Mouse (Mus musculus) liver, adult 2 months (tissue): Measurements from ENCODE around the gene Brwd1. TPM values are rescaled to one million over a fixed set of nuclear protein-coding genes. Genes with fewer than 3 reads are reported as not detected.
A peak's percentile ranks its signal among the peaks of the same experiment; 100 is the strongest.
"Not testable (repeated sequence)": the region's sequence is repeated elsewhere in the genome, so short reads cannot be mapped to it uniquely, and the experiment has no call there.

ENCODE experiments used
- DNase-seq: peaks from one replicate; pipeline ENCODE4 v3.0.0-alpha.2; 2011; ENCODE audit warnings: low read depth, low spot score; ENCODE audit errors: extremely low read depth
- H3K27ac ChIP-seq: fragments of 200-500 bp; replicated peaks from 2 replicates; pipeline ENCODE4 v1.5.1; 2012; ENCODE audit warnings: low read depth, mild to moderate bottlenecking, control low read depth, inconsistent platforms, low read length; ENCODE audit not compliant: insufficient read depth
- H3K27me3 ChIP-seq: fragments of 200-500 bp; 2 replicates; pipeline ENCODE4 v1.6.1; 2012; ENCODE audit warnings: mild to moderate bottlenecking, moderate library complexity, low read length, inconsistent platforms; ENCODE audit not compliant: control insufficient read depth, insufficient read depth
- H3K36me3 ChIP-seq: fragments of 200-500 bp; 2 replicates; pipeline ENCODE4 v1.6.1; 2012; ENCODE audit warnings: low read length, inconsistent platforms; ENCODE audit not compliant: control insufficient read depth, insufficient read depth
- H3K4me1 ChIP-seq: fragments of 200-500 bp; 2 replicates; pipeline ENCODE4 v1.6.1; 2011; ENCODE audit warnings: low read length; ENCODE audit not compliant: control insufficient read depth, insufficient read depth
- H3K4me3 ChIP-seq: fragments of 200-500 bp; 2 replicates; pipeline ENCODE4 v1.5.1; 2011; ENCODE audit warnings: low read depth, mild to moderate bottlenecking, control low read depth, low read length, moderate library complexity; ENCODE audit not compliant: insufficient read depth
- H3K79me2 ChIP-seq: fragments of 200-500 bp; 2 replicates; pipeline ENCODE4 v1.6.1; 2012; ENCODE audit warnings: inconsistent platforms, mild to moderate bottlenecking, low read length, moderate library complexity; ENCODE audit not compliant: control insufficient read depth, insufficient read depth
- H3K9ac ChIP-seq: fragments of 200-500 bp; 2 replicates; pipeline ENCODE4 v1.6.1; 2012; ENCODE audit warnings: low read depth, mild to moderate bottlenecking, control low read depth, inconsistent platforms, low read length
- CTCF ChIP-seq: fragments of 200-500 bp; IDR thresholded peaks from 2 replicates; pipeline ENCODE4 v1.5.1; 2011; ENCODE audit warnings: low read depth, low read length, control low read depth
- POLR2A ChIP-seq: fragments of 200-500 bp; IDR thresholded peaks from 2 replicates; pipeline ENCODE4 v1.6.1; 2011; ENCODE audit warnings: low read length, control low read depth; ENCODE audit not compliant: insufficient read depth; ENCODE audit errors: extremely low read depth
- WGBS: fragments of 180-500 bp; shearing (Covaris S2); methylation state at CpG from one replicate; pipeline ENCODE4 v1.1.7; 2018; 5-methylcytosine and 5-hydroxymethylcytosine counted together
- polyA plus RNA-seq: library from polyadenylated mRNA; depleted of rRNA; stranded (reverse); fragments of >200 nt; gene quantifications from 2 replicates; pipeline ENCODE4 v1.2.3, GENCODE M21; 2012
- total RNA-seq: library from RNA; depleted of rRNA; stranded (reverse); fragments of >200 nt; gene quantifications from 2 replicates; pipeline ENCODE4 v1.2.3, GENCODE M21; 2014

Brwd1 gene
- total and polyA plus RNA-seq, 2 experiments: 12.3 to 59.8 TPM

DNA sequence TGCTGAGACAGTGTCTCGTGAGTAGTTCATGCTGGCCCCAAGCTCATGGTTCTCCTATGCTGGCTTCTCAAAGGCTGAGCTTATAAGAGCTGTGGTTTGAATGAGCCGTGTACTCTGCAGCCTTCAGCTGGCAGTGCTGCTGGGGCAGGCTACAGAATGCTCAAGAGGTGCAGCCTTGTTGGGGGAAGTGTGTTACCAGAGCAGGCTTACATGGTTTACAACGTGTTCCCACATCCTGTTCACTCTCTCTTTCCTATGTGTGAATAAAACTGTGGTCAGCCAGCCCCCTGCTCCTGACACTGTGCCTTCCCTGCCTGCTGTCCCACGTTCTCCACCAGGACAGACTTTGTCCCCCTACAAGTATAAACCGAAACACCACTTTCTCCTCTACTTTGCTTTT, 97.4 kb downstream of the Brwd1 start:
- WGBS: 83% methylated on average over 5 of the region's 5 CpGs
- Histone ChIP-seq H3K27me3 (no peaks in the 10 kb centered on the region), H3K4me1 (peaks cover 2% of the 10 kb centered on the region), H3K36me3 (peaks cover 41% of the 10 kb centered on the region), H3K79me2 (no peaks in the 10 kb centered on the region), H3K27ac (no peak overlapping the region), H3K9ac (no peak overlapping the region), H3K4me3 (no peak overlapping the region)
- TF ChIP-seq POLR2A: no peak
- TF ChIP-seq CTCF: no peak
- DNase-seq: no peak

DNA sequence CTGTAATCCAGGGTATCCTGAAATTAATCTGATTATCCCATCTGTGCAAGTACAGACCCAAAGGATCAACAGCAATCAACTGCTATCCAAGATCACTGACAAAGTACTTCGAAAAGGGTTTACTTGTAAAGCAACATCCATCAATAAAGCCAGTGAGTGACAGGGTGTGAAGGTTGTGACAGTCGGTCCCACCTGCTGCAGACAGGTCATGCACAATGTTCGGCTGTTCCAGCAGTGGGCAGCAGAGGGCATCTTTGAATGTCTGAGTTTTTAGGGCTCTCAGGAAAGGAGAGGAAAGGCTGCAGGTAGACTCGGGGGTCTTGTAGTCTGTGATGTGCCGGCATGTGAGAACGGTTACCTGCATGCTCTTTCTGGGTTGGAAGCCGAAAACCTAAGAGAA, 98.7 kb downstream of the Brwd1 start:
- H3K4me3 ChIP-seq: no peak overlapping the region
- DNase-seq: no peak
- no peak overlapping the region for H3K9ac ChIP-seq
- H3K27ac ChIP-seq: no peak overlapping the region
- H3K36me3 ChIP-seq: peaks cover 36% of the 10 kb centered on the region
- no peaks in the 10 kb centered on the region for H3K27me3 ChIP-seq
- no peaks in the 10 kb centered on the region for H3K79me2 ChIP-seq
- WGBS: 69% methylated on average over 7 of the region's 7 CpGs
- no peak for TF ChIP-seq POLR2A
- TF ChIP-seq CTCF: peak; percentile 69
- H3K4me1 ChIP-seq: no peaks in the 10 kb centered on the region

DNA sequence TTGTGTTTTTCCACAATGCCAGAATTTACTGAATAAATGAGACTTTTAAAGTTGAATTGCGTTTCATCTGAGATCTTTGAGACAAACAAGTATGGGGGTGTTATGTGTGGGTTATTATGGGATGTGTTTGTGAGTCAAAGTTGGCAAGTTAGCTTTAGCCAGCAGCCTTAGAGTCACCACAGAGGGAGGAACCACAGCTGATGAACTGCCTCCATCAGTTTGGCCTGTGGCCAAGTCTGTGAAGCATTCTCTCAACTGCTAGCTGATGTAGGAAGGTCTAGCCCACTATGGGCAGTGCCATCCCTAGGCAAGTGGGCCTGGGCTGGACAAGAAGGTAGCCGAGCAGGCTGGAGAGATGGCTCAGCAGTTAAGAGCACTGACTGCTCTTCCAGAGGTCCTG, 111.5 kb downstream of the Brwd1 start:
- H3K9ac ChIP-seq: no peak overlapping the region
- H3K4me1 ChIP-seq: peaks cover 2% of the 10 kb centered on the region; the same call in 1 of the 2 replicates
- WGBS: 88% methylated on average over 2 of the region's 2 CpGs
- DNase-seq: no peak
- H3K79me2 ChIP-seq: no peaks in the 10 kb centered on the region
- H3K36me3 ChIP-seq: no peaks in the 10 kb centered on the region
- no peaks in the 10 kb centered on the region for H3K27me3 ChIP-seq
- H3K27ac ChIP-seq: no peak overlapping the region
- no peak overlapping the region for H3K4me3 ChIP-seq
- no peak for TF ChIP-seq CTCF

DNA sequence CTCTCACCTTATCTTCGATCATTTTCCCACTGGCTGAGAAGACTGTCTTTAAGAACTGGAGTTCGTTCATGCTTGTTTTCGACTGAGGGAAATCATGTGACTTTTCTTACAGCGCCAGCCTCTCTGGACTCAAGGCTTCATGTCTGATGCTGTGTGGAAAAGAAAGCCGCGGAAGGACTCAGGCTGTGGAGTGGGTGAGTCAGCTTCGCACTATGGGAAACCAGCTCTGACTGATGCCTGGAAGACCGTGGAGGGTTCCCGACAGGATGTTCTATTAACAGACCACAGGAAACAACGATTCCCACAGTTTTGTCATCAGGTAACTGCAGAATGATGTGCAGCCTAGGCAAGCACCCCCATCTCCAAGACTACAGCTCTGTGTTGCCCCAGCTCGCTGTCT, 114.9 kb downstream of the Brwd1 start:
- Histone ChIP-seq H3K27me3 (no peaks in the 10 kb centered on the region), H3K79me2 (no peaks in the 10 kb centered on the region), H3K4me3 (no peak overlapping the region), H3K9ac (no peak overlapping the region), H3K36me3 (no peaks in the 10 kb centered on the region), H3K27ac (no peak overlapping the region), H3K4me1 (no peaks in the 10 kb centered on the region; the same call in 1 of the 2 replicates)
- WGBS: 74% methylated on average over 11 of the region's 11 CpGs
- no peak for TF ChIP-seq POLR2A
- no peak for TF ChIP-seq CTCF
- DNase-seq: no peak

DNA sequence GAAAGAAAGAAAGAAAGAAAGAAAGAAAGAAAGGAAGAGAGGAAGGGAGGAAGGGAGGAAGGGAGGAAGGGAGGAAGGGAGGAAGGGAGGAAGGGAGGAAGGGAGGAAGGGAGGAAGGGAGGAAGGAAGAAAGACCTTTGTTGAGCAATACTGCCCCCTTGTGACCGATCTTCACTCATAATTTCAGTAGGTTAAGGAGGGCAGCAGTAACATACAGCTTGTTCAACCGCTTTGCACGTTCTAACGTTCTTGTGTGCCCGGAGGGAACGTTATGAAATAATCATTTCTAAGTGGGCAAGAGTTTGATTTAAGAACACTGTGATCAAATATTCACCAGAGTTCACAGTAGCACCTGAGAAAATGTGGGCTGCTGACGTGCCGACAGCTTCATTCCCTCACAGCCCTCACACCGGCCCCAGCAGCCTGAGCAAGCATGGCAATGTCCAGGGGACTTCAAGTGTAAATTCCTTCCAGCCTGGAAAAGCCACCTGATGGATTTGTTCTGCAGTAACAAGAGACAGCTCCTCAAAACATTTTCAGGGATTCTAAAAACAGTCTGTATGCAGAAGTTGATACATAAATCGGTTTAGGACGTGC, 117.8 kb downstream of the Brwd1 start:
- Histone ChIP-seq H3K4me1 (no peaks in the 10 kb centered on the region), H3K27ac (no peak overlapping the region), H3K27me3 (no peaks in the 10 kb centered on the region), H3K36me3 (no peaks in the 10 kb centered on the region), H3K4me3 (no peak overlapping the region), H3K79me2 (no peaks in the 10 kb centered on the region), H3K9ac (no peak overlapping the region)
- TF ChIP-seq CTCF (peak; percentile 45), POLR2A (no peak)
- DNase-seq: peak; percentile 31
- WGBS: 43% methylated on average over 11 of the region's 11 CpGs

DNA sequence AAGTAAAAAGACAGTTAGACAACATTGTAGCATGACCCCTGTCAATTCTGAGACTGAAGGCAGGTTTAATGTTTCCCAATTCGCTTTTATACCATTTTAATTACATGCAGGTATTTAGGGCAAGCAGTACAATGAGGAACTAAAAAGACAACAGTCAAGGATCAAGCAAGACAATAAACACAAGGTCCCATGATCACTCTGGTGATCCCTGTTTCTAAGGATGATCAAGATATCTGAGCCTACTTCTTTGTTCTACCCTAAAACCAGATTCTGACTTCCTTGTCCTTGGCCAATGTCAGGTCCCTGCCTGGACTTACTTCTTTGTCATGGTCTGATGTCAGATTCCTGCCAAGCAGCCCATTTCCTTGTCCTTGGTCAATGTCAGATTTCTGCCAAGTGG, 120.8 kb downstream of the Brwd1 start:
- H3K27ac ChIP-seq, H3K36me3 ChIP-seq, H3K9ac ChIP-seq, H3K79me2 ChIP-seq, DNase-seq, H3K4me1 ChIP-seq, H3K4me3 ChIP-seq, H3K27me3 ChIP-seq: not testable (repeated sequence)
- WGBS: 77% methylated on average over 1 of the region's 1 CpGs

DNA sequence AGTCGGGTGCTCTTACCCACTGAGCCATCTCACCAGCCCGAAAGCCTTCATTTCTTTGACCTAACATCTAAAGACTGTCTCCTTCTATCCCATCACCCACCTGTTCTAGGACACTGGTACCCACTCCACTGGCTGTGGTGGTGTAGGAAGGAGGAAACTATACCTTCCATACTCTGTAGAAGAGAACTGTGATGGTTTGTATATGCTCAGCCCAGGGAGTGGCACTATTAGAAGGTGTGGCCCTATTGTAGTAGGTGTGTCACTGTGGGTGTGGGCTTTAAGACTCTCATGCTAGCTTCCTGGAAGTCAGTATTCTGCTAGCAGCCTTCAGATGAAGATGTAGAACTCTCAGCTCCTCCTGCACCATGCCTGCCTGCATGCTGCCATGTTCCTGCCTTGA, 121.6 kb downstream of the Brwd1 start:
- not testable (repeated sequence) for H3K79me2 ChIP-seq, H3K27ac ChIP-seq, H3K9ac ChIP-seq, DNase-seq, H3K36me3 ChIP-seq, H3K4me1 ChIP-seq, H3K27me3 ChIP-seq, H3K4me3 ChIP-seq
- WGBS: 92% methylated on average over 2 of the region's 2 CpGs
